Mouse (Mus musculus) cerebellum, adult 2 months (tissue): ENCODE data around the gene Tmcc3.

Source experiments
- CTCF ChIP-seq: fragments of 200-500 bp; IDR thresholded peaks from 2 replicates; pipeline ENCODE4 v1.5.1; 2011; ENCODE audit warnings: low read depth, mild to moderate bottlenecking, control low read depth, low read length, moderate library complexity, borderline replicate concordance; ENCODE audit not compliant: insufficient read depth
- POLR2A ChIP-seq: fragments of 200-500 bp; IDR thresholded peaks from 2 replicates; pipeline ENCODE4 v1.6.1; 2011; ENCODE audit warnings: low read length, control low read depth, borderline replicate concordance; ENCODE audit not compliant: insufficient read depth

GRCm38 (mm10) chr10:94480380-94481101, 168.8 kb downstream of the Tmcc3 start:
- TF ChIP-seq CTCF (no peak), POLR2A (no peak)
